Mouse (Mus musculus) adrenal gland, postnatal 10 days (tissue): Measurements from ENCODE around the gene Ccdc88c. TPM values are rescaled to one million over a fixed set of nuclear protein-coding genes. Genes with fewer than 3 reads are reported as not detected.
A peak's percentile ranks its signal among the peaks of the same experiment; 100 is the strongest.

ENCODE experiments used
- DNase-seq: peaks from one replicate; pipeline ENCODE4 v3.0.0; 2021; ENCODE audit warnings: mixed read lengths
- microRNA-seq: library from miRNA; unstranded; fragments of <30 nt; microRNA quantifications from one replicate; pipeline ENCODE4 v1.2.0, GENCODE M21; 2021
- total RNA-seq, 2 experiments: library from RNA; stranded (reverse); gene quantifications; 2 replicates each; pipeline ENCODE4 v1.2.3; 2021

Ccdc88c gene
- total RNA-seq, 2 experiments from 2014 or later: 9.2 to 16.4 TPM

- DNase-seq: no peak
Measured at GRCm38 (mm10) chr12:100877936-100878335, 150.9 kb downstream of the Ccdc88c start.

DNA sequence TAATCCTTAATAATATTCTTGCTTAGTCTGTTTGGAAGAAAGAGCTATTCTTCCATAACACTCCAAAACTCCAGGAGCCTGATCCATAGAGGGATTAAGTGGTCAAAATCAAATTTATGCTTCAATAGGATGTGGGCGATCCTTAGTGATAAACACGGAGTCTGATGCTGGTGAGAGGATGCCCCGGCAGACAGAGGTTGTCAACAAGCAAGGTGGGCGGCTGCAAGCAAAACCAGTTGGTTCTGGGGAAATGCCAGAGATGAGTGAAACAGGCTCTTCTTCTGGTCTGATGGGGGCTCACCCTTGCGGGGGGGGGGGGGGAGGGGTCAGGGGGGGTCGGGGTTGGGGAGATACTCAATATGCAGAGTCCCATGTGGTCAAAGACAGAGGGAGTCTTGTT, 152.9 kb downstream of the Ccdc88c start:
- DNase-seq: no peak

DNA sequence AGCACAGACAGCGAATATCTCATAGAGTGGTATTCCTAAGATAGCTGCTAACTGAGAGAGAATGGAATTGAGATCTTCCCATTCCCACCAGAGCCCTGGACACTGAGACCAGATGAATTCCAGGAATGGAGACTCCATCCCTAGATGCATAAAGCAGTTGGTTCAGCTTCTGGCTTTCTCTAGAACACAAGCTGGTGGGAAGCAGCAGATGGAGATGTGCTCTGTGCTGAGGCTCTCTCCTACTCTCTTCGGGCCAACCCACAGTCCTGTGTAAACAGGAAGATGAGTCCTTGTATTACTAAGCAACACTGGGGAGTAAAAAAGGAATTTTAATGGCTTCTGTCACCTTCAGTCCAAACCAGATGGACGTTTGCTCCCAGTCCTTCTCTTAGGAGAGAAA, 153.3 kb downstream of the Ccdc88c start:
- no peak for DNase-seq

DNA sequence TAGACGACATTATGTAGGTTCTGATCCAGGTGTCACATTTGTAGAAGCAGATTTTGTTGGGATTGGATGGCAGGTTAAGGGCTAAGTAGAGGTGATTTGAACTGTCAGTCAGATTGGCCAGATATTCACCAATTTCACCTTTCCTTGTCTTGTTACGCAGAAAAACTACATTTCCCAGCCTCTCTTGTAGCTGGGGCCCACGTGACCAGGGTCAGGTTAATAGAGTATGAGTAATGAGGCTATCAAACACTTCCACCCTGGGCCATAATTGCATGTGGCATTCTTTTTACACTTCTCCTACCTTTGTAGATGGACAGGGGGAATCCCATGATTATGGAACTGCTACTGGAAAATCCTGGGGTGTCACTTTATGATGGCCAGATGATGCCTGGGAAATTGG, 155.2 kb downstream of the Ccdc88c start:
- no peak for DNase-seq

DNA sequence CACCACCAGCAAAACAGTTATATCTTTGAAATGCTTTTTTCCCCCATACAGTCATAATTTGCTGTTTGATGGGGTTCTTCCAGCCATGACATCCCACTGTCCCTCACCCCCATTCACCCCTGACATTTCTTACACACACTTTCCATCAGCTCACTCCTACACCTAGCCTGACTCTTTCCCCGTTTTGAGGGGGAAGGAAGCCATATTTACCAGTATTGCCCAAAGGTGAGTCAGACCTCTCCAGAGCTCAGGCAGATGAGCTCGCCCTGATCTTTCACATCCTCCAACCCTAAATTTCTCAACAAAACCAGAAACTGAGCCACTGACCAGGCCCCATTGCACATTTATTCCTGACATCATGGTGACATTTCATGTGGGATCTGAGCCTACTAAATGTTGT, 157.0 kb downstream of the Ccdc88c start:
- DNase-seq: no peak

GRCm38 (mm10) chr12:100871234-100871633, 157.6 kb downstream of the Ccdc88c start:
- no peak for DNase-seq

GRCm38 (mm10) chr12:100868049-100868622, 160.7 kb downstream of the Ccdc88c start:
- DNase-seq: no peak

- peak; percentile 55 for DNase-seq
Measured at GRCm38 (mm10) chr12:100867097-100867496, 161.8 kb downstream of the Ccdc88c start.

DNA sequence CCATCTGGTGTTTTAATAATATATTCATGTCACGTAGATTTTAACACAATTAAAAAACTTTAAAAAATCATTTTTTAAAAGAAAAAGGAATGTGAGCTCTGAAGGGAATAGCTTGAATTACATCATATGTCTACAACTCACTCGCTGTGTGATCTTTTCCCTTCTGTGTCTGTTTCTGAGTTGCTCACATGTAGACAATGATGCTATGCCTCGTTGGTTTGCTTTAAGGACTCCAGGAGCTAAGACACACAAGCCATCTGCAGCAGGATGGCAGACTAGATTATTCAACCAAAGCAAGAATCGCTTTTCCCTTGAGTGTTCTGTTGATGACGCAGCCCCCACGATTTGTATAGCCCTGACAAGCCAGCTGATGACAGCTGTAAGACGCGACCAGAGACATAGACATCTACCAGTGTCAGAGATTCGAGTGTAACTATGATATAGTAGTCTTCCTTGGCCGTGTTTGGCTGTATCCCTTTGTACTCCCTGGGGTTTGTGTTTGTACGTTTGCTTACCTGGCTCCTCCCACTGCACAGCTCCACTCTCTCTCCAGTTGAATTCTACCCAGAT, 163.3 kb downstream of the Ccdc88c start:
- DNase-seq: no peak

GRCm38 (mm10) chr12:100865072-100865471, 163.8 kb downstream of the Ccdc88c start:
- DNase-seq: no peak

DNA sequence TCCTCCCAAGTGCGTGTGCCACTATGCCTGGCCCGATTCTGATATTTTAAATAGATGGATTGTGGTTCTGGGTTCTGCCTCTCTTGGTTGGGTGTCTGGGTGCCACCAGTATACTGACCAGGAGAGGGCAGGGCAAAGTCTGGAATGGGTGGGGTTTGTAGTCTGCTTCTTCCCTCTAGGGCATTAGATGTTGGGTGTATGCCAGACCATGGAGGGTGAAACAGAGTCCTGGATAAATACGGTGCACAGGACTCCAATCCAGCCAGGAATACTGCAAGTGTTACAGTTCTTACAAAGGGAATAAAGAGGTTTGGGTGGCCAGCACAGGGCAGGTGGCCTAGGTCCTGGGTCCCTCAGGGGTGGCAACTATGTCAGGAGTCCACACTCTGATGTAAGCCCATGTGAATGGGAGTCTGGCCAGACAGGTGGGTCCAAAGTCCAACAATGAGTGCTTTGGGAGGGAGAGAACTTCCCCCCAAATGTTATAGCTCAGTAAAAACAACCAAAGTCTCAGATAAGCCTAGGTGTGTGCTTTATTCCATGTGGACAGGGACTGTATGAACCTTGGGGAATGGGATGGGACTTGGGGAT, 165.9 kb downstream of the Ccdc88c start:
- peak; percentile 45 for DNase-seq

DNA sequence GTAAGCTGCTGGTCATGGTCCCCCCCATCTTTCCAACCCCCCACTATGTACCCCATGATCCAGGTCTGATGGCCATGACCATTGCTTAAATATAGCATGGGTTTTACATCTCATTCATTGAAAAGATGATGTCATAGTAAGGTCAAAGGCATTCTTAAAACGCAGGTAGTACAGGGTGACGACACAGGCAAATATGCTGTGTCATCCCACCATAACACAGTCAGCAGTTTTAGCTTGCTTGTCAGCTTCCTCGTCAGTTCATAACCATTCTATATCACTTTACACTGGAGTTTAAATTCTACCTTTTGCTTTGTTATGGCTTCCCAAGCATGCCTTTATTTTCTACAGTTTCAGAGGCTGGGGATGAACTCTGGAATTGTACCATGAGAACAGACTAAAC, 166.6 kb downstream of the Ccdc88c start:
- no peak for DNase-seq

Small RNA genes within 50 kb of the gene (microRNA-seq; reads per million reads assigned to microRNA genes)
- gene Mir1190: not detected

Other genes starting within 250 kb of the Ccdc88c start
- 10 to 100 TPM; 14.8 to 18.1 TPM for gene Dglucy, start 250.0 kb downstream of the Ccdc88c start, total RNA-seq
- gene Gpr68, start 120.9 kb downstream of the Ccdc88c start, total RNA-seq: 1 to 10 TPM; 1.6 to 1.8 TPM
- 10 to 100 TPM; 53.2 to 59.0 TPM for gene Ppp4r3a, start 54.6 kb upstream of the Ccdc88c start, total RNA-seq